Mouse (Mus musculus) testis, postnatal 10 days (tissue): ENCODE data around the gene Mroh2a.
A peak's percentile ranks its signal among the peaks of the same experiment; 100 is the strongest.

ENCODE experiments used
- DNase-seq: peaks from one replicate; pipeline ENCODE4 v3.0.0; 2021; ENCODE audit warnings: low spot score

Gene Mroh2a

DNA sequence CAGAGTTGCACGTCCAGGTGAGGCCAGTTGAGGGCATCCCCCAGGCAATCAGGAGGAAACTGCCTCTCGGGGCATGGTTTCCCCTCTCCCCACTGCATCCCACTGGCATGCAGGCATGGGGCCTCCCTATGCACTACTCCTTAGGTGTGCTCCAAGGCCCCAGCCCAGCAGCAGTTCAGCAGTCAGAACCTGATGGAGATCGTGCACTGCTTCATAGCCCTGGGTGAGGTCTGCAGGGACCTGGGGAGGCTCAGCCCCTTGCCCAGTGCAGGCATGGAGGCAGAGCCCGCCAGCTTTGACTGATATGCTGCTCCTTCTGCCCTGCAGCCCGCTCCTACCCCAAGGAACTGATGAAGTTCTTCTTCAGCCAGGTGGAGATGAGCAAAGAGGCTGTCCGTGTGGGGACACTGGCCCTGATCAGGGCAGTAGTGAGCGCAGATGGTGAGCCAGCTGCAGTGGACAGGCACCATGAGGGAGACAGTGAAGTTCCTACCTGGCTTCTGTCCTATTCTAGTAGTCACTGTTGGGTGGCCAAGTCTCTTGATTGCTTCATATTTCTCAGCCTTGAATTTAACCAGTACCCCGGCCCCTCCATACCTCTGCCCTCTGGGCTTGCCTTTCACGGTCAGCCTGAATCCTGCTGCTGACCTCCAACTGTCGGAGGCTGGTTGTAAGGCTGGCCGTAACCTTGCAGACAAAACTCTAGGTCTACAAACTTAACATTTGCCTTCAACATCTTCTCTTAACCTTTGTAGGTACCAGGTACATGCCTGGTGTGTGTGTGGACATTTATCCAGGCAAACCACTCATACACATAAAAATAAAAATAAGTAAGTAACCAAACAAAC, 8.5 kb downstream of the Mroh2a start:
- DNase-seq, result peak; percentile 66

DNA sequence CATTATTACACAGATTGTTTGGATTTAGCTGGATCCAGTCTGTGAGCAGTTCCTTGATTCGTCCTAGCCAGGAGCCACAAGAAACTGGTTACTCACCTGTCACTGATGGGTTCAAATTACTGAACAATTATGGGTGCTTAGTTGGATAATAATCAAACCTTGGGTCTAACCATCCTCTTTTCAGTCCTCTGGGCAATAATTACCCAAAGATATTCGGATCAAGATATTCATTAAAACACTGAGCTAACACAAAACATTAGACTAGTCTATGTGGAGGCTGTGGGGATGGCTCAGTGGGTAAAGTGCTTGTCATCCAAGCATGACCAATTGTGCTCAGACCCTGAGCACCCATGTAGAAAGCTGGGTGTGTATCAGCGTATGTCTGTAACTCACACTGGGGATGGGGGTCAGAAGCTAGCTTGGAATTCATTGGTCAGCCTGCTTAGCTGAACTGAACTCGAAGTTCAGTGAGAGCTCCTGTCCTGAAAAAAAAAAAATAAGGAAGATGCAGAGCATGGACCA, 9.2 kb downstream of the Mroh2a start:
- DNase-seq, result no peak

DNA sequence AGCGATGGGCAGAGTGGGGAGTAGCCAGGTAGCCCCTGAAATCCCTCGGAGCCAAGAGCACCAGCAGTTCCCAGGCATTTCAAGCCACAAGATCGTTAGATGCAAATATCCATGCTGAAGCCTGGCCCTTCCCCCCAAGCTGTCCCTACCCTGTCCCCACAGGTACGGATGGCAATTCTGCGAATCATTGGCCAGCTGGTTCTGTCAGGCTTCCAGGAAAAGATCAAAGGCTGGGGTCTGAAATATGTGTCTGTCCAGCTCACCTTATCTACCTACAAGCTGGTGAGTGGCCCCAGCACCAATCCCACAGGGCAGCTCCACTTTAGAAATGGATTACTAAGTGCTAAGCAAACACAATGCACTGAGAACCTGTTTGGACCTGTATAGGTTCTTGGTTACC, 10.5 kb downstream of the Mroh2a start:
- DNase-seq, result no peak

DNA sequence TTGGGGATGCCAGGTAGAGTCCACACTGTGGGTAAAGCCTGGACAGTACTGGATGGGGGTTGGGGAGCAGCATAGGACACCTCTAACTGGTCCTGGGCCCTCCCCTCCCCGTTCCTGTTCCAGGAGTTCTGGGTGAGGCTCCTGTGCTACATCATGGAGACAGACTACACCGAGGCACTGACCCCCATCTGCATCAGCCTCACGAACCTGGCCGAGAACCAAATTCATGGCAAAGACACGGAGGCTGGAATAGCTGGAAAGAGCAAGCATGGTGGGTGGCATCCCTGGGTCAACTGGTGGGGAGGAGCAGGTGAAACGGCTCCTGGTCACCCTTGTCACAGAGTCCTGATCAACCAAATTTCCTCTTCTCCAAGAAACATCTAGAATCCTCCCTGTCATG, 12.0 kb downstream of the Mroh2a start:
- peak; percentile 70 for DNase-seq

DNA sequence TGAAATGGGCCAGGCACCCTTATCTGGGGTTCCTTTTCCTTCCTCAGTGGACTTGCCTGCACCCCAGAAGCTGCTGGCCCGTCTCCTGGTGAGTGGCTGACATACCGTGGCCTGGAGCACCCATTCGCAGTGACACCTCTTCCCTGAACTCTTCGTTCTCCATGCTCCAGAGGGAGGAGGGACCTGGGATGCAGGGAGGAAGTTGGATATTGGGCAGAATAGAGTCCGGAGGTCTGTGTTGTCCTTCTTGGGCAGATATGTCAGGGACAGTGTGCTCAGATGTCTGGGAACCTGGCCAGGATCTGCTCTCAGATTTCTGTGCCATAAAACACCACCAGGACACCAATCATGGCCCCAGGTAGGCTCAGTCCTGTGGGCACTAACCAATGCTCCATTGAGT, 13.3 kb downstream of the Mroh2a start:
- DNase-seq, result peak; percentile 65

DNA sequence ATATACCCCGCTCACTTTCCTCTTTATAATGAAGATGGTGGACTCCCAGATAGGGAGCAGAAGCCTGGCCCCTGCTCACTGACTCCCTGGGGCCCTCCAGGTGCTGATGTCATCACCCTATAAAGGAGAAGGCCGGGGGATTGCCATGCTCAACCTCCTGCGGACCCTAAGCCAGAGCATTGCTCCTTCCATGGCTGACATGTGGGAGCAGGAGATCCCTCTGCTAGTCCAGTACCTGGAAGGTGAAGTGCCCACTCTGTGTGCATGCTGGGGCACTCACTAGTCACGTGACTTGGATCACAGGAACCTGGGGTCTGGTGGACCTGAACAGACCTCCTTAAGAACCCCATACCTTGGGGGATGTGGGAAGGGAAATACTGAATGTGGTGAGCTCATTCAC, 13.8 kb downstream of the Mroh2a start:
- DNase-seq, result peak; percentile 64

DNA sequence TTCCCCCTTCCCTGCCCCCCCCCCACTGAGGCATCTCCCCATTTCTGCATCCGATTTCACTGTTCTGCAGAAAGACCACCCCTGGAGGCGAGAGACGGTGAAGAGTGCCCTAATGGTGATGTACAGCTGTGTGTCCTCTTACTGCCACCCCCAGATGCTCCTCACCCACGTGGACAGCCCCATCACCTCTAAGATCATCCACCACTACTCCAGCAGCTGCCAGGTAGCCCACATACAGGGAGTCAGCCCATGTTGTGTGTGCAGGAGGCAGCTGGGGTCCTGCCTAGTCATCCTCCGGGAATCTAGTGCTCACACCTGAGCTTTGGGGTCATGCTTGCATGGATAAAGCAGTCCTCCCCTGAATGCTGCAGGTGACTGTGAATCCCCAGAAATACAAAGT, 17.1 kb downstream of the Mroh2a start:
- DNase-seq, result no peak

DNA sequence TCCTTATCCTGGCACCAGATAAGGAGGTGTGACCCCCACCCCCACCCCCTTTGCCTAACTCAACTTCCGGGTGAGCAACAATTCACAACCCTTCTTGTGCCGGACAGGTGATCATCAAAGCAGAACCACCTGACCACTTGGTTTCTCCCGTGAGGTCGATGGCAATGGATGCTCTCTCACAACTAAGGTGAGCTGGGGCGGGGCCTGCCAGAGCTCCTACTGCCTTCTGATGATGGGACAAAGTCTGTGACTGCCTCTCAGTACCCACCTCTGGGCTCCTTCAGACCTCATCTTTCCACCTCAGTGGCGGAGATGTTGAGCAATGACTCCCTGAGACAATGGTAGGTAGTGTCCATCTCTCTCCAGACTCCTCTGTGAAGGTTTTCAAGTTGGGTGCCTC, 19.1 kb downstream of the Mroh2a start:
- peak; percentile 71 for DNase-seq

DNA sequence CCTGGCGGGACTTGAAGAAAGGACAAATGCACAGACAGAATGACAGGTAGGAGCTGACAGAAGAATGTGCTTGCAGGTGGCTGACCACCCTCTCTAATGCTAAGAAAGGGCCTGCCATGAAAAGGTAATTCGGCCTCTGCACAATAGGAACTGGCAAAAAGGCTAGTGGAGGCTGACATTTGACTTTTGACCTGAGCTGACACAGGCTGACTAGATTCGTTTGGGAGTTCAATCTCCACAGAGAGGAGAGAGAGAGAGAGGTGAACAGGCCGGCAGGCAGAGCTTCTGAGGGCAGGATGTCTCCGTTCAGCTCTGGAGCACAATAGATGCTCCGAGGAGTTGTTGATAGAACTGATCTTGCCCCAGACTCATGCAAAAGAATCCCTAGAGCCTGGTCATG, 19.6 kb downstream of the Mroh2a start:
- DNase-seq, result no peak

DNA sequence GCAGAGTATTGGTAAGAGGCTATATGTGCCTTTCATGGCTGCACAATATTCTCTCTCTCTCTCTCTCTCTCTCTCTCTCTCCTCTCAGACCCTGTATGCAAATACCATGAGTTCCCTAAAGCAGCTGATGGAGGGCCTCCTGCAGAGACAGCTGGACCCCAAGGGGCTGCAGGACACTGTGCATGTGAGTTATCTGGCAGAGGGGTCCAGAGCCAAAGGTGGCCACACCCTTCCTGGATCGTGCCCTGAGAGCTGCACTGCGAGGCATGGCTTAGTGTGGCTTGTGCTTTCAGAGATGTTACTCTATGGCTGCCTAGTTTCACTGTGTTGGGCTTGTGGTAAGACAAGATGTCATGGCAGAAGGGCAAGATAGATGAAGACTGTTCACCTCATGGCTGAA, 20.9 kb downstream of the Mroh2a start:
- DNase-seq, result peak; percentile 65

DNA sequence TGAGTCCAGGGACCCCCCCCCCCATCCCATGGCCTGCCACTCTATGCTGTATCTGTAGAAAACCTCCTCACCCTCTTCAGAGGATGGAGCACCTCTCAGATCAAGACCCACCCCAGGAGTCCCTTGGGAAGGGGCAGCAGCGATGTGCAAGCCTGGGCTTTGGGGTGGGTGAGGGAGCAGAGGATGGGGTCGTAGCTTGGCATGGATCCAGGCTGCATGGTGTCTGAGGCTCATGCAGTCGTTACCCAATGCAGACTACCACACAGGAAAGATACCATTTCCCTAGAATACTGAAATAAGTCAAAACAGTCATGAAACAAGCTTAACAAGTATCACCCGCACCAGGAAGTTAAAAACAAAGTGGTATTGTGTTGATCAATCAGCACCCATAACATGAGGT, 21.9 kb downstream of the Mroh2a start:
- DNase-seq, result peak; percentile 82

DNA sequence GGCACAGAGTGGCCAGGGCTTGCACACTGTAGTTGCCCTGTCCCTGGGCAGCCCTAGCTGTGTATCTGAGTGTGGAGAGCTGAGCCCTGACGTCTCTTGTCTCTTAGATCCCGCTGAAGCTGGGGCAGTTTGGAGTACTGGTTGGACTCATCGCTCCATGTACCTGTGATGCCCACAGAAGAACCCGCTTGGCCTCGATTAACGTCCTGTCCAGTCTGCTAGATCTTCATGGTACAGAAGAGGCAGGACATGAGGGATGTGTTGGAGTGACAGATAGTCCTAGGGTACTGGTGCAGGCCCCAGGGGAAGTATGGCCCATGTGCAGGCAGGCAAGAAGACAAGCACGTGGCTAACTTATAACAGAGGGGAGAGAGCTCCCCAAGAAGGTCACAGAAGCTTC, 22.8 kb downstream of the Mroh2a start:
- no peak for DNase-seq

DNA sequence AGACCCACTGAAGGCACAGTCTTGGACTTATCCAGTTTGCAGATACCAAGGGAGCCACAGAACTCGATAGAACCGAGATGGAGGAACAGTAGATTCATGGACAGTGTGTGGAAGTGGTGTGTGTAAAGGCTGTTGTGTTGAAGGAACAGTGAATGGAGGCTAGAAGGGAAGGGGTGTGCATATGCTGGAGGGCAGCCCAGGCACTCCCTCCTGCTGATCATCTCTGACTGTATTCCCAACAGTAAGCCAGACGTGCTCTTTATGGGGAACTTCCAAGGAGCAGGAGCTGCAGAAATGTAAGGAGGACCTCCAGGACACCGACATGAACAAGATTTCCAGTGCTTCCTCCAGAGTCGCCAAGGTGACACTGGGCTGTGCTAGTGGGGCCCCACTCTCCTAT, 23.2 kb downstream of the Mroh2a start:
- DNase-seq, result no peak

DNA sequence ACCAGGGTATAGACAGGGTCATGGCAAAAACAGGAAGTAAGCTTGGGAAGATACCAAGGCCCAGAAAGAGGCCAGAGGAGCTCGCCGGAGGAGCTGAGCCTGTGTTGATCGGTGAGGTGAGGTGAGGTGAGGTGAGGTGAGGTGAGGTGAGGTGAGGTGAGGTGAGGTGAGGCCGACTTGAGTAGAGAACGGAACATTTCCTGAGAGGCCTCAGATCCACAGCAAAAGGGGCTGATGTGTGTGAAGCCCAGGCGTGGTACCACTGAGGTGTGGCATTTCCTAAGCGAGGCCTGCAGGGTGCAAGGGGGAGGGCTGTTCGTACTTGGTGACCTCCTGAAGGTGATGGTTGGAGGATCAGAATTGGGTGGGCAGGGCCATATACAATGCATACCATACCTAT, 26.3 kb downstream of the Mroh2a start:
- DNase-seq, result no peak

DNA sequence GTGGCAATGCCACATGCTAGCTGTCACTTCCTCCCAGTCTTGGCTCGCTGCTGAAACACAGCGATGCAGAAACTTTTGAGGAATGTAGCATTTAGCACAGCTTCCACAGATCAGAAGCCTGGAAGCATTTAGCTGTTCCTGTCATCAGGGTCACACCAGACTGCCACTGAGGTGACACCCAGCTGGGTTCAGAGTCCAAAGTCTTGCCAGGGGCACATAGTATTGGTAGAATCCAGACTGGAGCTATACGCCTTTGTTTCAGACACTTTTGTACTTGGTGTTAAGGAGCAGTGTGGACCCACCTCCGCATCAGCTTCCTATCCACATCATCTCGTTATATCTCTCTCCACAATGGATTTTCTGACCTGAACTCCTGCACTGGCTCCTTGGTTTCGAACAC, 26.8 kb downstream of the Mroh2a start:
- no peak for DNase-seq

DNA sequence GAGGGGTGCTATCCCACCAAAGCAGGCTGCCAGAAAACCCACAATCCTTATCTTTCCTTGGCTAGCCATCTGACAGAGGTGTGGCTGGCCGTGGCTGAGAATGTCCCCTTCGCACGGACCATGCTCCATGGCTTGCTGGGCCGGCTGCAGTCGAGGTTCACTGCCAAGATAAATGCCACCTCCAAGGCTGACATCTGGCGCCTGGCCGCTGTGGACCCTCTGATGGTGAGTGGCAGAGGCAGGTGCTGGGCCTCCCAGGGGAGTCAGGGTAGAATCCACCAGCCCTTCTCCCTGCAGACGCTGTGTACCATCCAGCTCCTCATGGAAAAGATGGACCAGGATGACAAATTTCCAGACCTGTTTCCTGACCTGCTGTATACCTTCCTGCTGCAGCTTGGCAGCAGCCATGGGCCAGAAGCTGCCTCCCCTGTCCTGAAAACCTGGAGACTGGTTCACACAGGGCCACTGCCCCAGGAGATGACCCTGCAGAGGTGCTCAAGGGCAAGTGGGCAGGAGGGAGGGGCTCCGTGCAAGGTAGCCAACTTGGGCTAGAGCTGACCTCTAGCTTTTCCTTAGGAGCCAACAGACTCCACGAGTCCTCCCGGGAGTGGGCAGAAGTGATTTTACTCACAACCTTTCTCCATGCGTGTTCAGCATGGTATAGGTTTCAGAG, 28.1 kb downstream of the Mroh2a start:
- peak; percentile 77 for DNase-seq

DNA sequence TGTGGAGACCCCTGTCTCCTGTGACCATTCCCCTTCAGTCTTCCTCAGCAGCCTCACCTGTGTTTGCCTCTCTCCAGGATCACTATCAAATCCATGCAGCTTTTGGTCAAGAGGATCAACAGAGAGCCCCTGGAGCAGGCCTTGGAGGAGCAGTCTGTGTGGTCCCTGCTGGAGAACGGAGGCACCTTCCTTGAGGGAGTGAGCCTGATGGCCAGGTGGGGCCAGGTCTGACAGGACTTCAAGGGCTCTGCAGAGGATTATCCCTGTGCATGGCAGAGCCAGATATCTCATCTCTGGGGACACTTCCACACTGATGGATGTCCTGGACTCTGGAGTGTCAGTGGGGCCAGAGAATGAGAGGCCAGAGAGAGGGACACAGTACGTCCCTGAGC, 28.7 kb downstream of the Mroh2a start:
- DNase-seq, result no peak

DNA sequence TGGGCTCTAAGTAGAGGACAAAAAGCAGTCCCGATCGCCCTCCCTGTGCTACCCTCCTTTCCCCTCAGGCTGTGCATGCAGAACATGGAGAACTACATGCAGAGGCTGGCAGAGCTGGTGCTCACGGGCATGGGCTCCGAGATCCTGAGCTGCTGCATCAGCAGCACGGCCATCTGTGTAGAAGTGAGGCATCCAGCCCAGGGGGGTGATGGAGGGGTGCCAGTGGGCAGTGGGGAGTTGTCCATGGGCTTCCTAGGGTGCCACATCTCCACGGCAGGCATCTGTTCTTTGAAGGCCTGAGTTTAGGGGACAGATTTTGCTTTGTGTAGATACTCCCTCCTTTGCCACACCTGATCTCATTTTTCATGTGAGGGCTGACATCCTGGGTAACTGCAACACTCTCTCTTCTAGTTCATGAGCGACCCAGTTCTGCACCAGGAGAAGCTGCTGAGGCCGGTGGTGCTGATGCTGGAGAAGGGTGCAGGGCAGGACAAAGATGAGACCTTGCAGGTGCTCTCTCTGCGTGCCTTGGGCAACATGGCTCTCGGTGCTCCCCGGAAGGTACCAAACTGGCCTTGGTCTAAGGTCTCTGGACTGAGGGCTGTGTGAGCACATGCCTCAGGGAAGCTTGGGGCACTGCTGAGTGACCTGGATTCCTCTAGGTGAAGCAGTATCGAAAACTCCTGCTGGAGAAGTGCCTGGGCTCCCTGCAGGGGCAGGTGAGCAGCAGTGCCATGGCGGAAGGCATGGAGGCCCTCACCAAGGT, 29.4 kb downstream of the Mroh2a start:
- DNase-seq, result peak; percentile 80

DNA sequence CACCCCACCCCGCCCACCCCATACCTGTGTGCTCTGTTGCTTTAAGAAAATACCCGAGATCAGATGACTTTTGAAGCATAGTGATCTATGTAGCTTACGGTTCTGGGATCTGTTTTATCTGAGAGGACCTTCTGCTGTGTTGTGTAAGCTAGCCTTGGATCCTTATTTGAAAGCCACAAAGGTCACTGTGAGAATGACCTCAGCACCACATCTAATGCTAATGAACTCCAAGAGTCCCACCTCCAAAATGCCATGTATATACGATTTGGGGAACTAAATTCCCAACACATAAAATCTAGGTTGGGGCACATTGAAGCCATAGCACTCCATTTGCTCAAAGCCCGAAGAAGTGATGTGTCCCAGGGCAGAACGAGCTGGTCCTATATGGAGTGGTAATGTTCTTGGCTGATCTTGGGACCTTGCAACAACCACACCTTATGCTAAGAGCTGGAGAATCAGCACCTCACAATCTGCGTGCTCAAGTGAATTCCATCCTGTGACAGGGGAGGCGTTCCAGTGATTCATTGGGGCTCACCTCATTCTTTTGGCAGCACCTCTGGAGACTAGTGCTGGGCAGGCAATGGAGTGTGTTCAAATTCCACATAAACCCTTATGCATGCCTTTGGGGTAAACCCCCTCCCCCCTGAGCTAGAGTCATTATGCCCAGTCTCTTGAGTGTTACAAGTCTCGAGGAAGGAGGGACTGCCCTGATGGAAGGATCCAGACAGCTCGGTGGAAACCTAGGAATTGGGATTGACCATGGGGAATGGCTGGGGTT, 30.3 kb downstream of the Mroh2a start:
- no peak for DNase-seq

DNA sequence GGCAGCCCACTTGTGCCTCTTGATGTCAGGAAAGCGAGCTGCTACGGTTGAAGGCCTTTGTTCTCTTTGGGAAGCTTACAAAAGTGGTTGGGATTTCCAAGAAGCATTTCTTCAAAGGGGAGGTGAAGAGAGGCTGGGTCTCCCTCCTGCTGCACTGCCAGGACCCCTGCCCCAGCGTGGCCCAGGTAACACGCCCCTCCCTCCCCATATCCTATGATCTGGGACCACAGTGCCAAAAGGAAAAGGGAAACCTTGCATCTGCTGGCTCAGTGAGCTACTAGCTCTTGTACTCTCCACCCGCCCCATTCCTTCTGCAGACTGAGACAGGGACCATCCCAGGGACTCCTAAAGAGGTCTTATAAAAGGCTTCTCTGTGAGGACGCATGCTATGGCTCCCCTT, 30.9 kb downstream of the Mroh2a start:
- DNase-seq, result no peak

DNA sequence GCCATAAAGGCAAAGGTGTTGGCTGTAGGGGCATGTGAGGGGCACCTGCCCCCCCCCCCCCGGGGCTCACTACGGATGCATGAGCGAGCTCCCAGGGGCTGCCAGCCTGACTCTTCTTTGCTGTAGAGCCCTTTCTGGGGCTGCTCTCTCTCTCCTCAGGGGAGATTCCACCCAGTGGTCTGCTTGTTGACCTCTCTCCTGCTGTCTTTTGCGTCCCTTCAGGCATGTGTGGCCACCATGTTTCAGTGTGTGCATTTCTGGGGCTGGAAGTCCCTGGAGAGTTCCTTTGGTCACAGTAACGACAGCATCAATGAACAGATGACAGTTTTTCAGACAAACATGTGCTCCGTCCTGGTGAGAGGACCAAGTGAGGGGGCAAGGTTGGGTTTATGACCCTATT, 31.6 kb downstream of the Mroh2a start:
- DNase-seq, result no peak
